Mouse (Mus musculus) olfactory bulb, adult 2 months (tissue): Measurements from ENCODE around the gene Atp2a1. TPM values are rescaled to one million over a fixed set of nuclear protein-coding genes. Genes with fewer than 3 reads are reported as not detected.
"Not testable (repeated sequence)": the region's sequence is repeated elsewhere in the genome, so short reads cannot be mapped to it uniquely, and the experiment has no call there.

Experiments
- H3K27ac ChIP-seq: fragments of 200-500 bp; 2 replicates; pipeline ENCODE4 v1.5.1; 2012; ENCODE audit warnings: low read depth, low read length; ENCODE audit not compliant: insufficient read depth
- H3K4me1 ChIP-seq: fragments of 200-500 bp; 2 replicates; pipeline ENCODE4 v1.6.1; 2012; ENCODE audit warnings: low read length; ENCODE audit not compliant: control insufficient read depth, insufficient read depth
- H3K4me3 ChIP-seq: fragments of 200-500 bp; 2 replicates; pipeline ENCODE4 v1.5.1; 2012; ENCODE audit warnings: mild to moderate bottlenecking, low read depth, low read length, moderate library complexity; ENCODE audit not compliant: insufficient read depth
- CTCF ChIP-seq: fragments of 200-500 bp; IDR thresholded peaks from 2 replicates; pipeline ENCODE4 v1.5.1; 2012; ENCODE audit warnings: low read depth, mild to moderate bottlenecking, low read length, moderate library complexity; ENCODE audit not compliant: insufficient read depth
- POLR2A ChIP-seq: fragments of 200-500 bp; IDR thresholded peaks from 2 replicates; pipeline ENCODE4 v1.6.1; 2012; ENCODE audit warnings: mild to moderate bottlenecking, low read depth, low read length, moderate library complexity; ENCODE audit not compliant: insufficient read depth
- WGBS: fragments of 180-500 bp; shearing (Covaris S2); methylation state at CpG from one replicate; pipeline ENCODE4 v1.1.7; 2018; 5-methylcytosine and 5-hydroxymethylcytosine counted together
- polyA plus RNA-seq: library from polyadenylated mRNA; stranded (reverse); fragments of >200 nt; gene quantifications from 2 replicates; pipeline ENCODE4 v1.2.4, GENCODE M21; 2012; ENCODE audit warnings: low replicate concordance; ENCODE audit not compliant: missing spikeins, insufficient read depth, insufficient read length

The Atp2a1 gene
- polyA plus RNA-seq, 1 experiment: not detected

DNA sequence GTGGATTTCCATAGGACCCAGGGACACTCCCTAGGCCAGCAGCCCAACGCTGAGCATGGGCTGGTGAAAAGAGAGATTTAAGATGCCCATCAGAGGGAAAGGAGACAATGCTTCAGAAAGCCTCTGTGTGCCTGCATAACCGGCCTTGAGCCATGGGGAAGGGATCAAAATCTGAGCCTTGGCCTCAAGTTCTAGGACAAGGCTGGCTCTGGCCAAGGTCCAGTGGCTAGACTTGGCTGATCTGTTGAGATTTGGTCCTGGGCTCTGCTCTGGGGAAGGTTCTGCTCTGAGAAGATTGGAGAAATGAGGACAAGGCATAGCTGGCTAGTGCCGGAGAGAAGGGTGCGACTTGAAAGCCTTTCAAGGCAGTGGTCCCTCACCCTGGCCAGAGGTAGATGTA lies 51.8 kb downstream of the Atp2a1 start:
- TF ChIP-seq CTCF (no peak), POLR2A (no peak)
- H3K27ac ChIP-seq: no peak overlapping the region
- WGBS: 87% methylated on average over 4 of the region's 4 CpGs
- no peaks in the 10 kb centered on the region for H3K4me1 ChIP-seq
- no peak overlapping the region for H3K4me3 ChIP-seq

GRCm38 (mm10) chr7:126408686-126409085 lies 54.2 kb downstream of the Atp2a1 start:
- H3K27ac ChIP-seq: no peak overlapping the region
- 75% methylated on average over 2 of the region's 2 CpGs for WGBS
- TF ChIP-seq POLR2A (no peak), CTCF (no peak)
- no peaks in the 10 kb centered on the region for H3K4me1 ChIP-seq
- H3K4me3 ChIP-seq: no peak overlapping the region

DNA sequence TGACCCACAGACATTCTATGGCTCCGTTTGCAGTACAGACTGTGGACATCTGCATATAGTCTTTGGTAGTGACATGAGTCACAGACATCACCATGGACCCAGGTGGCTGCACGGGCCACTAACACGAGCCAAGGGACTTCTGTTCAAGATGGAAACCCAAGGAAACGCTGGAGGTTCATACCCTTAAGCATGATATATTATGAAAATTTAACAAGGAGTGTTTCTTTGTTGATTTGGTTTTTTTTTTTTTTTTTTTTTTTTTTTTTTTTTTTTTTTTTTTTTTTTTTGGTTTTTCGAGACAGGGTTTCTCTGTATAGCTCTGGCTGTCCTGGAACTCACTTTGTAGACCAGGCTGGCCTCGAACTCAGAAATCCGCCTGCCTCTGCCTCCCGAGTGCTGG lies 60.4 kb downstream of the Atp2a1 start:
- not testable (repeated sequence) for H3K4me1 ChIP-seq, H3K27ac ChIP-seq, H3K4me3 ChIP-seq
- 81% methylated on average over 8 of the region's 8 CpGs for WGBS

- TF ChIP-seq CTCF (peak; percentile 62), POLR2A (no peak)
- no peak overlapping the region for H3K4me3 ChIP-seq
- 8% methylated on average over 5 of the region's 5 CpGs for WGBS
Measured at GRCm38 (mm10) chr7:126399548-126399947, 63.4 kb downstream of the Atp2a1 start.

DNA sequence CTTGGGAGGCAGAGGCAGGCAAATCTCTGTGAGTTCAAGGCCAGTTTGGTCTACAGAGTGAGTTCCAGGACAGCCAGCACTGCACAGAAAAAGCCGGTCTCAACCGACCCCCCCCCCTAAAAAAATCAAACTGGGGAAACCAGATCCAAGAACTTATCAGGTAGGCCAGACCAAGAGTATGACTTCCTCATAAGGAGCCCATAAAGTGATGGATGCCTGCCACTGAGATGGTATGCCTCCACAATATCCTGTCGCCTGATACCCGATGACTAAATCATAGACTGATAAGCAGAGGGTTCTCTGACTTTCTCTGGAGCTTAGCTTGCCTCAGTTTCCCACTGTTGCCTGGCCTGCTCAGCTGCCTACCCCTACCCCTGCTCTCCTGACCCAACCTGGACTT lies 65.1 kb downstream of the Atp2a1 start:
- Histone ChIP-seq H3K27ac (no peak overlapping the region), H3K4me1 (no peaks in the 10 kb centered on the region), H3K4me3 (no peak overlapping the region)
- 94% methylated on average over 4 of the region's 4 CpGs for WGBS
- no peak for TF ChIP-seq CTCF
- TF ChIP-seq POLR2A: no peak

More at GRCm38 (mm10) chr7:126399548-126399947, 63.4 kb downstream of the Atp2a1 start:
- H3K4me1 ChIP-seq: no peaks in the 10 kb centered on the region
- H3K27ac ChIP-seq: no peak overlapping the region

- 51% methylated on average over 6 of the region's 6 CpGs for WGBS
- Histone ChIP-seq H3K4me3 (no peak overlapping the region), H3K4me1 (no peaks in the 10 kb centered on the region), H3K27ac (no peak overlapping the region)
- no peak for TF ChIP-seq POLR2A
- TF ChIP-seq CTCF: no peak
Measured at GRCm38 (mm10) chr7:126397221-126397620, 65.7 kb downstream of the Atp2a1 start.

GRCm38 (mm10) chr7:126396298-126397119 lies 66.4 kb downstream of the Atp2a1 start, which contains the start of gene Nfatc2ip:
Gene Nfatc2ip, minus strand, starts transcription at chr7:126396737.
- H3K27ac ChIP-seq: no peak within 1 kb of the TSS
- H3K4me3 ChIP-seq: peak within 1 kb of the TSS; percentile 91
- under 1% methylated on average over 59 of the region's 59 CpGs for WGBS
- no peak for TF ChIP-seq CTCF
- TF ChIP-seq POLR2A: peak; percentile 82
- no peaks in the 10 kb centered on the region for H3K4me1 ChIP-seq

Other genes with a start within 250 kb of the Atp2a1 start
- gene Sbk1, start 190.5 kb downstream of the Atp2a1 start, polyA plus RNA-seq: not detected in 2 replicates
- 430 and 536 TPM in 2 replicates for gene Lat, start 93.5 kb downstream of the Atp2a1 start, polyA plus RNA-seq
- gene Spns1, start 85.7 kb downstream of the Atp2a1 start, polyA plus RNA-seq: not detected in 2 replicates
- not detected in 2 replicates for gene Nfatc2ip, start 66.4 kb downstream of the Atp2a1 start, polyA plus RNA-seq
- not detected in 2 replicates for gene Cd19, start 48.2 kb downstream of the Atp2a1 start, polyA plus RNA-seq
- not detected in 2 replicates for gene Rabep2, start 34.3 kb downstream of the Atp2a1 start, polyA plus RNA-seq
- gene Sh2b1, start 12.3 kb upstream of the Atp2a1 start, polyA plus RNA-seq: not detected in 2 replicates
- gene Tufm, start 24.3 kb upstream of the Atp2a1 start, polyA plus RNA-seq: not detected in 2 replicates
- gene Atxn2l, start 40.3 kb upstream of the Atp2a1 start, polyA plus RNA-seq: 471 TPM in 1 of 2 replicates, not detected in the other
- 330 TPM in 1 of 2 replicates, not detected in the other for gene Eif3c, start 103.3 kb upstream of the Atp2a1 start, polyA plus RNA-seq
- gene Apobr, start 121.8 kb upstream of the Atp2a1 start, polyA plus RNA-seq: not detected in 2 replicates
- not detected in 2 replicates for gene Cln3, start 122.7 kb upstream of the Atp2a1 start, polyA plus RNA-seq
- not detected in 2 replicates for gene Il27, start 131.8 kb upstream of the Atp2a1 start, polyA plus RNA-seq
- gene Nupr1, start 167.8 kb upstream of the Atp2a1 start, polyA plus RNA-seq: not detected in 2 replicates
- gene Sgf29, start 186.2 kb upstream of the Atp2a1 start, polyA plus RNA-seq: not detected in 2 replicates
- gene Sult1a1, start 213.3 kb upstream of the Atp2a1 start, polyA plus RNA-seq: not detected in 2 replicates
- not detected in 2 replicates for gene Bola2, start 232.3 kb upstream of the Atp2a1 start, polyA plus RNA-seq
- not detected in 2 replicates for gene Slx1b, start 232.7 kb upstream of the Atp2a1 start, polyA plus RNA-seq
- 309 and 598 TPM in 2 replicates for gene Coro1a, start 244.7 kb upstream of the Atp2a1 start, polyA plus RNA-seq